Mouse (Mus musculus) embryonic fibroblast, embryonic 13.5 days (primary cell): ENCODE results near the gene Uhrf1bp1.

Source experiments
- CTCF ChIP-seq: IDR thresholded peaks from 2 replicates; pipeline ENCODE4 v1.5.1; 2011; ENCODE audit warnings: mild to moderate bottlenecking, control low read depth, low read length, moderate library complexity, borderline replicate concordance; ENCODE audit not compliant: insufficient read depth
- POLR2A ChIP-seq: IDR thresholded peaks from 2 replicates; pipeline ENCODE4 v1.6.1; 2011; ENCODE audit warnings: low read depth, mild to moderate bottlenecking, control low read depth, low read length, moderate library complexity

DNA sequence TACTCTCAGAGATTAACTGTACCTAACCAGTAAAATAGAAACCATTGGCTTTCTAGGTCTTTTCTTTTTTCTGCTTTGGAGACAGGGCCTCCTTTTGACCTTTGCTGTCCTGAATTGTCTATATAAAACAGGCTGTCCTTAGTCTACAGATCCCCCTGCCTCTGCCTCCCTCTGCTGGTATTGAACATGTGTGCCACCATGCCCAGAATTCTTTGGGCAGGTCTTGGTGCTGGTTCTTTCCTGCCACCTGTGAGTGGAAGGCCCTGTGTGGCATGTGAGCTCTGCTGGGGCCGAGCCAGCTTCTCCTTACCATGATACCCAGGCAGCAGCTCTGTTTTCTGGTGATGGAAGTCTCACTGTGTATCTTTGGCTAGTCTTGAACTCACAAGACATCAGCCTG lies 7.9 kb upstream of the Uhrf1bp1 start:
- TF ChIP-seq CTCF (no peak), POLR2A (no peak)
